Mouse (Mus musculus): ENCODE data around the gene Car7. TPM values are rescaled to one million over a fixed set of nuclear protein-coding genes. Genes with fewer than 3 reads are reported as not detected.
A peak's percentile ranks its signal among the peaks of the same experiment; 100 is the strongest.
"Not testable (repeated sequence)": the region's sequence is repeated elsewhere in the genome, so short reads cannot be mapped to it uniquely, and the experiment has no call there.

The Car7 gene
- total and polyA plus RNA-seq, 3 experiments = 2.4 to 2.9 TPM; not detected in 1

GRCm38 (mm10) chr8:104576820-104577219 is 42.3 kb downstream of the Car7 start:
- no peak for DNase-seq (ENCODE audit: low read depth, low spot score)
- Histone ChIP-seq H3K4me1 (ENCODE audit: control insufficient read depth in 1 of 2, insufficient read depth in 2 of 2, low read length in 2 of 2) (peaks cover 0 to 2% of the 10 kb centered on the region in 2 experiments; a peak in 3 of 4 replicates), H3K36me3 (ENCODE audit: control insufficient read depth in 1 of 2, insufficient read depth in 2 of 2, low read length in 2 of 2) (peaks cover 0 to 3% of the 10 kb centered on the region in 2 experiments; a peak in 1 of 4 replicates), H3K4me3 (ENCODE audit: control insufficient read depth in 1 of 2, insufficient read depth in 1 of 2, low read depth in 2 of 2, low read length in 2 of 2) (no peak overlapping the region), H3K9ac (ENCODE audit: control insufficient read depth, low read depth, low read length, poor library complexity, severe bottlenecking) (no peak overlapping the region), H3K79me2 (ENCODE audit: control insufficient read depth, insufficient read depth, low read length, poor library complexity) (no peaks in the 10 kb centered on the region), H3K27me3 (ENCODE audit: control insufficient read depth in 1 of 2, insufficient read depth in 2 of 2, low read length in 2 of 2) (no peaks in the 10 kb centered on the region; a peak in 1 of 4 replicates), H3K9me3 (replicated peaks; ENCODE audit: insufficient read depth, low read length) (no peaks in the 10 kb centered on the region), H3K27ac (ENCODE audit: control insufficient read depth, low read depth, low read length) (no peak overlapping the region)
- no peak for TF ChIP-seq TAL1 (IDR thresholded peaks at IDR 0.05; ENCODE audit: low read length)
- peak; percentile 72 for TF ChIP-seq ZNF384 (IDR thresholded peaks at IDR 0.05; ENCODE audit: low read depth, low read length)

DNA sequence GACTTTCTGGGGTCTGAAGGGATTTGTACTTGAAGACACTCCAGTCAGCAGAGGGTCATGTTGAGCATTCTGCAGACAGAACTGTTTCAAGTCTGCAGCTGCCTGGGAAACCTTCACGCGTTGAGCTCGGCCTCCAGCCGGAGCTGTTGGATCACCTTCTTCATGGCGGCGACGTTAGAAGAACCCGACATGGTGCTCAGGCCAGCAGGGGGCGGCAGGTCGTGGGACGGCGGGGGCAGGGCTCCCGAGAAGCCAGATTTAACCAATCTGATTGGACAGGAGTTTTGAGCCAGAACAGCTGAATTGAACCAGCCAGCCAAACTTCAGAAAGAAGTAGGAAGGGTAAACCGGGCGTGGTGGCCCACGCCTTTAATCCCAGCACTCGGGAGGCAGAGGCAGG is 43.1 kb downstream of the Car7 start:
- H3K36me3 ChIP-seq (ENCODE audit: control insufficient read depth in 1 of 2, insufficient read depth in 2 of 2, low read length in 2 of 2); H3K4me3 ChIP-seq (ENCODE audit: control insufficient read depth in 1 of 2, insufficient read depth in 1 of 2, low read depth in 2 of 2, low read length in 2 of 2): not testable (repeated sequence)
- TF ChIP-seq CTCF (IDR thresholded peaks at IDR 0.05 in 2 of 3, conservative IDR thresholded peaks at IDR 0.05 in 1 of 3; ENCODE audit: control insufficient read depth in 1 of 3, insufficient read depth in 1 of 3, low read depth in 2 of 3, low read length in 3 of 3, poor library complexity in 1 of 3, severe bottlenecking in 1 of 3) = peak in 2 of 3 experiments; percentile 5 to 32; a peak in 3 of 6 replicates

GRCm38 (mm10) chr8:104584522-104584921 is 50.0 kb downstream of the Car7 start:
- Histone ChIP-seq H3K9me3 (replicated peaks; ENCODE audit: insufficient read depth, low read length) (no peaks in the 10 kb centered on the region), H3K27me3 (ENCODE audit: control insufficient read depth in 1 of 2, insufficient read depth in 2 of 2, low read length in 2 of 2) (no peaks in the 10 kb centered on the region), H3K27ac (ENCODE audit: control insufficient read depth, low read depth, low read length) (no peak overlapping the region), H3K79me2 (ENCODE audit: control insufficient read depth, insufficient read depth, low read length, poor library complexity) (no peaks in the 10 kb centered on the region), H3K36me3 (ENCODE audit: control insufficient read depth in 1 of 2, insufficient read depth in 2 of 2, low read length in 2 of 2) (peaks cover 0 to 6% of the 10 kb centered on the region in 2 experiments; a peak in 2 of 4 replicates), H3K9ac (ENCODE audit: control insufficient read depth, low read depth, low read length, poor library complexity, severe bottlenecking) (no peak overlapping the region), H3K4me1 (ENCODE audit: control insufficient read depth in 1 of 2, insufficient read depth in 2 of 2, low read length in 2 of 2) (peaks cover 4 to 5% of the 10 kb centered on the region in 2 experiments), H3K4me3 (ENCODE audit: control insufficient read depth in 1 of 2, insufficient read depth in 1 of 2, low read depth in 2 of 2, low read length in 2 of 2) (no peak overlapping the region)
- TF ChIP-seq MAFK (IDR thresholded peaks at IDR 0.05; ENCODE audit: borderline replicate concordance, low read depth, low read length) (no peak), JUND (IDR thresholded peaks at IDR 0.05; ENCODE audit: low read depth, low read length) (no peak), ELF1 (IDR thresholded peaks at IDR 0.05; ENCODE audit: low read depth, low read length) (no peak), POLR2AphosphoS5 (IDR thresholded peaks at IDR 0.05; ENCODE audit: borderline replicate concordance, low read depth, low read length) (no peak), RAD21 (IDR thresholded peaks at IDR 0.05; ENCODE audit: low read depth, low read length) (no peak), UBTF (IDR thresholded peaks at IDR 0.05; ENCODE audit: borderline replicate concordance, insufficient read depth, low read depth, low read length) (no peak), HCFC1 (IDR thresholded peaks at IDR 0.05; ENCODE audit: low read depth, low read length) (no peak), TAL1 (IDR thresholded peaks at IDR 0.05; ENCODE audit: low read length) (no peak), RCOR1 (IDR thresholded peaks at IDR 0.05; ENCODE audit: low read depth, low read length) (no peak), CTCF (IDR thresholded peaks at IDR 0.05 in 2 of 3, conservative IDR thresholded peaks at IDR 0.05 in 1 of 3; ENCODE audit: control insufficient read depth in 1 of 3, insufficient read depth in 1 of 3, low read depth in 2 of 3, low read length in 3 of 3, poor library complexity in 1 of 3, severe bottlenecking in 1 of 3) (no peak), MYC (IDR thresholded peaks at IDR 0.05; ENCODE audit: low read depth, low read length) (no peak), CHD2 (IDR thresholded peaks at IDR 0.05; ENCODE audit: low read length) (no peak), NRF1 (IDR thresholded peaks at IDR 0.05; ENCODE audit: insufficient read depth, low read depth, low read length, poor library complexity, severe bottlenecking) (no peak), CHD1 (IDR thresholded peaks at IDR 0.05; ENCODE audit: low read depth, low read length) (no peak), E2F4 (IDR thresholded peaks at IDR 0.05; ENCODE audit: borderline replicate concordance, low read depth, low read length) (no peak), ZKSCAN1 (IDR thresholded peaks at IDR 0.05; ENCODE audit: low read depth, low read length) (no peak)
- DNase-seq (ENCODE audit: low read depth, low spot score) = no peak

More for the DNA sequence above, 43.1 kb downstream of the Car7 start:
- H3K9me3 ChIP-seq (replicated peaks; ENCODE audit: insufficient read depth, low read length); H3K9ac ChIP-seq (ENCODE audit: control insufficient read depth, low read depth, low read length, poor library complexity, severe bottlenecking); H3K27me3 ChIP-seq (ENCODE audit: control insufficient read depth in 1 of 2, insufficient read depth in 2 of 2, low read length in 2 of 2); DNase-seq (ENCODE audit: low read depth, low spot score); H3K27ac ChIP-seq (ENCODE audit: control insufficient read depth, low read depth, low read length); H3K4me1 ChIP-seq (ENCODE audit: control insufficient read depth in 1 of 2, insufficient read depth in 2 of 2, low read length in 2 of 2); H3K79me2 ChIP-seq (ENCODE audit: control insufficient read depth, insufficient read depth, low read length, poor library complexity): not testable (repeated sequence)

Measured in MEL (cell line).